Mouse (Mus musculus) bone marrow macrophage, adult 2 months (primary cell): ENCODE results near the gene Ttc16. TPM values are rescaled to one million over a fixed set of nuclear protein-coding genes. Genes with fewer than 3 reads are reported as not detected.

Experiments
- H3K27ac ChIP-seq: 2 replicates; pipeline ENCODE4 v1.5.1; 2012; ENCODE audit warnings: low read depth, low read length; ENCODE audit not compliant: insufficient read depth
- H3K4me1 ChIP-seq: 2 replicates; pipeline ENCODE4 v1.6.1; 2012; ENCODE audit warnings: low read length; ENCODE audit not compliant: control insufficient read depth, insufficient read depth
- H3K4me3 ChIP-seq: 2 replicates; pipeline ENCODE4 v1.5.1; 2012; ENCODE audit warnings: mild to moderate bottlenecking, low read length, moderate library complexity; ENCODE audit not compliant: insufficient read depth
- CTCF ChIP-seq: IDR thresholded peaks from 2 replicates; pipeline ENCODE4 v1.5.1; 2012; ENCODE audit warnings: low read depth, mild to moderate bottlenecking, low read length, moderate library complexity
- POLR2A ChIP-seq: IDR thresholded peaks from 2 replicates; pipeline ENCODE4 v1.6.1; 2012; ENCODE audit warnings: mild to moderate bottlenecking, low read depth, low read length, borderline replicate concordance
- polyA plus RNA-seq: library from polyadenylated mRNA; stranded (reverse); fragments of >200 nt; gene quantifications from 2 replicates; pipeline ENCODE4 v1.2.4, GENCODE M21; 2012; ENCODE audit not compliant: missing spikeins, insufficient read depth, insufficient read length

Gene Ttc16
- polyA plus RNA-seq, 1 experiment = not detected

- H3K27ac ChIP-seq = peak within 1 kb of the TSS; percentile 33
- peaks cover 32% of the 10 kb centered on the region for H3K4me1 ChIP-seq
- no peak for TF ChIP-seq CTCF
These were observed 54.7 kb downstream of the Ttc16 start, which contains the start of gene Sh2d3c for GRCm38 (mm10) chr2:32720681-32721229. TSS of gene Sh2d3c (plus strand) at chr2:32721055.

GRCm38 (mm10) chr2:32720053-32720452, 55.4 kb downstream of the Ttc16 start:
- Histone ChIP-seq H3K4me1 (peaks cover 36% of the 10 kb centered on the region), H3K4me3 (no peak overlapping the region), H3K27ac (no peak overlapping the region)

More at GRCm38 (mm10) chr2:32720681-32721229, 54.7 kb downstream of the Ttc16 start, which contains the start of gene Sh2d3c:
- H3K4me3 ChIP-seq = peak within 1 kb of the TSS; percentile 66

GRCm38 (mm10) chr2:32718761-32719160, 56.7 kb downstream of the Ttc16 start:
- H3K4me3 ChIP-seq = no peak overlapping the region
- H3K4me1 ChIP-seq = peaks cover 45% of the 10 kb centered on the region
- TF ChIP-seq POLR2A = no peak
- no peak for TF ChIP-seq CTCF
- no peak overlapping the region for H3K27ac ChIP-seq

More at GRCm38 (mm10) chr2:32720053-32720452, 55.4 kb downstream of the Ttc16 start:
- no peak for TF ChIP-seq POLR2A
- no peak for TF ChIP-seq CTCF

- TF ChIP-seq POLR2A (no peak), CTCF (no peak)
- Histone ChIP-seq H3K4me3 (no peak overlapping the region), H3K4me1 (peaks cover 38% of the 10 kb centered on the region)
These were observed 60.4 kb downstream of the Ttc16 start for GRCm38 (mm10) chr2:32714987-32715425.

GRCm38 (mm10) chr2:32714117-32714986, 61.1 kb downstream of the Ttc16 start:
- TF ChIP-seq POLR2A (no peak), CTCF (no peak)
- H3K4me3 ChIP-seq = peak overlapping the region; percentile 92
- peaks cover 38% of the 10 kb centered on the region for H3K4me1 ChIP-seq
- H3K27ac ChIP-seq = peak overlapping the region; percentile 91

More at GRCm38 (mm10) chr2:32714987-32715425, 60.4 kb downstream of the Ttc16 start:
- peak overlapping the region; percentile 91 for H3K27ac ChIP-seq

GRCm38 (mm10) chr2:32712934-32713817, 62.3 kb downstream of the Ttc16 start, which contains the start of gene Cdk9:
TSS of gene Cdk9 (minus strand) at chr2:32713076.
- Histone ChIP-seq H3K27ac (peak within 1 kb of the TSS; percentile 91), H3K4me3 (peak within 1 kb of the TSS; percentile 92), H3K4me1 (peaks cover 33% of the 10 kb centered on the region)
- TF ChIP-seq CTCF (peak; percentile 81), POLR2A (0 out of 2 replicates have a peak, but pooled peaks have one; percentile 20)

DNA sequence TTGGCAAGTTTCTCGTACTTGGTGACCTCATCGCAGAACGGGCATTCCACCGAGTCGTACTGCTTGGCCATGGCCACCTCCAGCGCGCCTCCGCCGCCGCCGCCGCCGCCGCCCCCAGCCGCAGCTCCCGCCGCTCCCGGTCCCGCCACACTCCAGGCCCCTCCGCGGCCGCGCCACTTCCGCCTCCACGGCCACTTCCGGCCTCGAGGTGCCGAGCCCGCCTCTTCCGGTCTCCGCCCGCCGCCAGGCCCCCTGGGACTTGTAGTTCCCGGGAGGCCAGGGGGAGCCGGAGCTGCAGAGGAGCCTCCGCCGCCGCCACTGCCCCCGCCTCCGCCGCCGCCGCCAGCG, 62.9 kb downstream of the Ttc16 start:
- TF ChIP-seq CTCF (no peak), POLR2A (no peak)
- Histone ChIP-seq H3K27ac (peak overlapping the region; percentile 78), H3K4me1 (peaks cover 31% of the 10 kb centered on the region), H3K4me3 (peak overlapping the region; percentile 92)

DNA sequence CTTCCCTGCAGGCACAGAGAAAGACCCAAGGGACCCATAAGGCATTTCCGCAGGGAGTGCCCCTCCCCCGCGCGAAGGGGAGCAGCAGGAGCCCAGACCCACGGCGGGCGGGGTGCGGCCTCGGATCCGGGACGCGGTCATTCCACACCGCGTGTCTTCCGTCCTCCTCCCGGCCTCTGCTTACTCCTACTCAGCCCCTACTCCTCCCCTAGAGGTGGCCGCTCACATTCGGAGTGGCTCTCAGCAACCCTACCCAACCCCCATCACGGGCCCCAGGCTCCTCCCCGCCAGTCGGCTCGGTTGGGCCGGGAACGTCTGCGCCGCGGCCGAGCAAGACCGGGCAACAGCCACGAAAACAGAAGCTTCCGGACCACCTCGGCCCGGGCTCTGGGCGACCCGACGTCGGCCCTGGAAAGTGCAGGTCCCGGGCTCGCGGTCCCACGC, 63.3 kb downstream of the Ttc16 start:
- peaks cover 31% of the 10 kb centered on the region for H3K4me1 ChIP-seq
- H3K27ac ChIP-seq = peak overlapping the region; percentile 73
- TF ChIP-seq CTCF = no peak
- TF ChIP-seq POLR2A = no peak
- peak overlapping the region; percentile 92 for H3K4me3 ChIP-seq
